In genomic region chr11:77625061-77625855, GRCm38 (mm10) we compare ENCODE assay signal across 8 mouse cellular contexts. TPM values are rescaled to one million over a fixed set of nuclear protein-coding genes. Genes with fewer than 3 reads are reported as not detected.
DNase-seq lines count a peak whose midpoint lies in the region; TF ChIP-seq lines count a peak whose summit lies in the region.

No protein-coding gene starts in this region.

- peak overlapping the region; percentile 48 for H3K4me3 ChIP-seq in forebrain, embryonic 10.5 days
- H3K4me3 ChIP-seq in left cerebral cortex, adult 2 months: peak overlapping the region; percentile 53

- peaks cover 14% of the 10 kb centered on the region for H3K27me3 ChIP-seq in forebrain, embryonic 10.5 days (ENCODE audit: poor library complexity, severe bottlenecking)

- 8% methylated on average over 11 of the region's 11 CpGs for WGBS in forebrain, embryonic 10.5 days

- intact Hi-C loops in left cerebral cortex, adult 2 months (cut with DNase I): loop anchor here (5.0 to 10.0 kb wide), 2 partner anchors 118 to 310 kb away; no protein-coding TSS in a partner anchor

- no peaks in the 10 kb centered on the region for H3K36me3 ChIP-seq in forebrain, embryonic 10.5 days (replicated peaks)

- DNase-seq in CD4-positive, CD25-positive, alpha-beta regulatory T cell, adult 2 months (ENCODE audit: low read depth, low spot score): peak; percentile 82
- DNase-seq in T-cell, adult 2 months (ENCODE audit: low spot score): peak; percentile 77
- peak; percentile 67 for DNase-seq in forebrain, embryonic 10.5 days (ENCODE audit: extremely low spot score, low spot score)
- DNase-seq in heart, postnatal 4 days: peak; percentile 47
- DNase-seq in left cerebral cortex, adult 2 months (ENCODE audit: extremely low spot score in 1 of 2, low spot score in 2 of 2): peak; percentile 56 to 68
- peak; percentile 35 to 45 for DNase-seq in lung, postnatal 4 days
- peak; percentile 65 for DNase-seq in right cerebral cortex, postnatal 25 days
- DNase-seq in gastrocnemius, adult 8-10 months (ENCODE audit: low spot score in 2 of 2): no peak

- H3K4me1 ChIP-seq in forebrain, embryonic 10.5 days: peaks cover 37% of the 10 kb centered on the region

- H3K9me3 ChIP-seq in forebrain, embryonic 10.5 days: no peaks in the 10 kb centered on the region

- H3K27ac ChIP-seq in forebrain, embryonic 10.5 days: peak overlapping the region; percentile 40
- H3K27ac ChIP-seq in left cerebral cortex, adult 2 months: peak overlapping the region; percentile 95

- TF ChIP-seq CTCF in left cerebral cortex, adult 2 months (IDR thresholded peaks at IDR 0.05): no peak

RNA-seq across cellular contexts. Expression of gene Taok1, which starts 17.6 kb away (rescaled TPM):
- 14.8 and 15.1 TPM in 2 replicates for polyA plus RNA-seq in forebrain, embryonic 10.5 days (2016; fragmentation: Nextera tagmentation; extraction: Ambion mirVana)
- total RNA-seq in heart, postnatal 4 days (2021): 10 to 100 TPM; 62.0 to 62.8 TPM
- total RNA-seq in left cerebral cortex, adult 2 months (2021): 100 to 1,000 TPM; 105 TPM
- 10 to 100 TPM; 37.9 to 48.6 (median 40.6) TPM for total RNA-seq in gastrocnemius, adult 8-10 months (2022)

Comparison
In these comparisons a context has a peak if more than half of its experiments do, and no peak if none do; other contexts are left out.
1. DNase-seq: peak in CD4-positive, CD25-positive, alpha-beta regulatory T cell, adult 2 months (single experiment), T-cell, adult 2 months (single experiment), forebrain, embryonic 10.5 days (single experiment), heart, postnatal 4 days (single experiment), left cerebral cortex, adult 2 months (2 of 2), lung, postnatal 4 days (2 of 2) and right cerebral cortex, postnatal 25 days (single experiment); none in gastrocnemius, adult 8-10 months (0 of 2).